Mouse (Mus musculus) ES-Bruce4 (cell line): ENCODE measurements at regions not wholly inside any gene's neighbourhood (a gene's known extent, or its start where the extent isn't known, plus 50 kb on each side); places are given as distances from the start of the nearest gene placed in this dataset.

Experiments used
- CTCF ChIP-seq: IDR thresholded peaks from one replicate; pipeline ENCODE4 v1.8.1; 2011; ENCODE audit warnings: low read depth, low read length
- EP300 ChIP-seq: IDR thresholded peaks from 2 replicates; pipeline ENCODE4 v1.6.1; 2011; ENCODE audit warnings: low read depth, low read length; ENCODE audit not compliant: insufficient read depth

- no peak for TF ChIP-seq EP300
- no peak for TF ChIP-seq CTCF
Measured at GRCm38 (mm10) chr7:40674397-40674796, 223.7 kb upstream of the Vstm2b start.
